In genomic region chr1:168215896-168216747, GRCm38 (mm10) we compare ENCODE assay signal across 10 mouse cellular contexts.
A peak's percentile ranks its signal among the peaks of the same experiment; 100 is the strongest.
DNase-seq lines count a peak whose midpoint lies in the region; ATAC-seq and TF ChIP-seq lines count a peak whose summit lies in the region.
"Had no signal": no experiment of that assay in that cellular context is flagged by ENCODE, and none has a peak within 500 bp of the region (broad histone marks: within the 10 kb centered on the region; RNA-seq: fewer than 3 reads in every experiment).

No protein-coding gene starts in this region.

- DNase-seq in gastrocnemius, adult 2 months = peak; percentile 68
- DNase-seq in gastrocnemius, postnatal 36 days = no peak
- peak; percentile 23 for DNase-seq in ovary, postnatal 14 days (ENCODE audit: low spot score)
- DNase-seq in ovary, adult 18-20 months (ENCODE audit: low spot score) = no peak
- peak; percentile 44 for DNase-seq in heart, adult 8-10 months (ENCODE audit: low spot score)
- no peak for DNase-seq in ovary, postnatal 36 days (ENCODE audit: low spot score)
- no peak for DNase-seq in kidney, postnatal 14 days
- DNase-seq: gastrocnemius, postnatal 25 days had no signal

- peak overlapping the region; percentile 8 for H3K4me3 ChIP-seq in gastrocnemius, adult 2 months
- H3K4me3 ChIP-seq in stomach, embryonic 16.5 days (replicated peaks; ENCODE audit: low read length) = no peak overlapping the region
- H3K4me3 ChIP-seq: limb, embryonic 12.5 days had no signal

- no peaks in the 10 kb centered on the region for H3K36me3 ChIP-seq in stomach, embryonic 16.5 days (ENCODE audit: control insufficient read depth, insufficient read depth, low read length)
- H3K36me3 ChIP-seq: limb, embryonic 12.5 days had no signal

- H3K27ac ChIP-seq in gastrocnemius, adult 2 months = peak overlapping the region; percentile 57; the same call in 1 of the 2 replicates
- H3K27ac ChIP-seq in stomach, embryonic 16.5 days (ENCODE audit: low read length) = peak overlapping the region; percentile 61; the same call in 1 of the 2 replicates
- H3K27ac ChIP-seq: limb, embryonic 12.5 days had no signal

- H3K9ac ChIP-seq in stomach, embryonic 16.5 days (ENCODE audit: low read length) = no peak overlapping the region
- H3K9ac ChIP-seq: limb, embryonic 12.5 days had no signal

- WGBS in stomach, embryonic 16.5 days = 67% methylated on average over 17 of the region's 17 CpGs

- H3K4me1 ChIP-seq in stomach, embryonic 16.5 days (ENCODE audit: control insufficient read depth, insufficient read depth, low read length) = peaks cover 46% of the 10 kb centered on the region

- intact Hi-C loops in gastrocnemius, adult 2 months (cut with DNase I) = loop anchor here (5.0 kb wide), 1 partner anchor 216 kb away; the partner anchor contains the start of gene Pbx1
- intact Hi-C loops in gastrocnemius, postnatal 36 days (cut with DNase I) = loop anchor here (10.0 kb wide), 1 partner anchor 259 kb away; no protein-coding TSS in a partner anchor

- no peaks in the 10 kb centered on the region for H3K9me3 ChIP-seq in stomach, embryonic 16.5 days (replicated peaks; ENCODE audit: control insufficient read depth, low read length)
- H3K9me3 ChIP-seq: limb, embryonic 12.5 days had no signal

- no peak overlapping the region for H3K4me2 ChIP-seq in stomach, embryonic 16.5 days (ENCODE audit: low read depth, low read length)
- H3K4me2 ChIP-seq: limb, embryonic 12.5 days had no signal

- TF ChIP-seq CTCF in gastrocnemius, adult 2 months (IDR thresholded peaks at IDR 0.05) = no peak

- no peak for ATAC-seq in stomach, embryonic 16.5 days (ENCODE audit: insufficient read depth, low FRiP score)

- no peaks in the 10 kb centered on the region for H3K27me3 ChIP-seq in stomach, embryonic 16.5 days (ENCODE audit: control insufficient read depth, insufficient read depth, low read length)

Comparison
In these comparisons a context has a peak if more than half of its experiments do, and no peak if none do; other contexts are left out.
1. DNase-seq: peak in gastrocnemius, adult 2 months (single experiment), ovary, postnatal 14 days (single experiment) and heart, adult 8-10 months (single experiment); none in gastrocnemius, postnatal 36 days (0 of 2), ovary, adult 18-20 months (single experiment), ovary, postnatal 36 days (single experiment) and kidney, postnatal 14 days (single experiment).